Mouse (Mus musculus): Measurements from ENCODE around the gene Rock2. TPM values are rescaled to one million over a fixed set of nuclear protein-coding genes. Genes with fewer than 3 reads are reported as not detected.

Rock2 gene
- total RNA-seq (2021) = 10 to 100 TPM; 59.4 to 89.8 TPM
- long read RNA-seq, experiment 1, partial matches to known transcripts = 7 of 9 reads
- long read RNA-seq, experiment 1, other reads (novel, unspliced or antisense) = 2 of 9 reads
- long read RNA-seq, experiment 2, partial matches to known transcripts = 9 of 13 reads
- long read RNA-seq, experiment 2, other reads (novel, unspliced or antisense) = 4 of 13 reads

DNA sequence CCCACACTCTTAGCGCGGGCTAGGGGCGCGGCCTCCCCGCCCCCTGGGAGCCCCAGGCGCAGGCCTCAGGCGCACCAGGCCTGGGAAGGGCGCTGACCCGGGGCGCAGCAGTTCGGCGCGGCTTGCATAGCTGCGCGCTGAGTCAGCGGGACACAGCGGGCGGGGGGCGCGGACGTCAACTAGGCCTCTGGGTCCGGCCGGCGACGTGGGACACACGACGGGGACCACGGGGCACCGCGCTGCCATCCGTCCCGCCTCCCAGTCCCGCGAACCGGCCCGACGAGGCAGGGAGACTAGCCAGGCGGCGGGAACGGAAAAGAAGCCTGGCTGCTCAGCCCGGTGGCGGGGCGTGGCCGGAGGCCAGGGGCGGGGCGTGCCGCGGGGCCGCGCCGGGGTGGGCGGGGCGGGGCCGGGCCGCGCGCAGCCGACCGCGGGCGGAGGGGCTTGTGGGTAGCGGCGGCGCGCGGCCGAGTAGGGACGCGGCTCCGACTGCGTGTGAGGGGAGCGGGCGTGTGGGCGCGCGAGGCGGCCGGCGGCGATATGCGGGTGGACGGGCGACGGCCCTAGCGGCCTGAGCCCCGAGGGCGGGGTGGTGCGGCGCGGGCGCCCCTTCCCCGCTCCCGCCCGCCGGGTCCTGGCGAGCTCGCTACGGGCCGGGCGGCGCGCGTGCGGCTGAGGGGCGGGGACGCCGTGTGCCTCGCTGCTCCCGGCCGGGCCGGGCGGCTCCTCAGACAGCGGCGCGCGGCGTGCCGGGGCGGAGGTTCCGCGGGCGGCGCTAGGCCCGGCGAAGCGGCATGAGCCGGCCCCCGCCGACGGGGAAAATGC lies at the start of gene Rock2:
Gene Rock2 (plus strand): TSS at position 500 of the 825 bp plus-strand sequence.
- DNase-seq = peak; percentile 86

DNA sequence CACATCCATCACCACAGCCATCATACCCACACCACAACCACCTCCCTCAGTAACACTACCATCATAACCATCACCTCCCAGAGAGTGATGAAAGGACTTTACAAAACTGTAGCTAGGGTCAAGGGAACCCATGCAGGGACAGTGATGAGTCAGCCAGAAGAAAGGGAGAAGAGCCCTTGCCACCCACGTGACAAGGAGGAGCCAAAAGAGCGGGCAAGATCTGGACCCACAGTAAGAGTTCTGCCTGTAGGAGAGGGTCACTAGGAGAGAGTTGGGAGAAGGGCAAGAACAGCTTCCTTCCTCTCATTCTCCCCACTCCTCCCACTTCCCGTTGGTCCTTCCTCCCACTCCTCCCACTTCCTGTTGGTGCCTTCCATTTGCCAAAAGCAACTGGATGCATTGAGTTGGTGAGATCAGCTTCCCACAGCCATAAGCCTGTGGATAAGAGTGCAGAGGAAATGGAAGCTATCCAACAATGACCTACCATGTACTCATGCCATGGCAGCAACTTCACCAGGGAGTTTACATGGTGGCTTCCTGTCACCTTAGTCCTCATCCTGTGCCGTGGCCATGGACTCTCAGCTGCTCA lies 47.4 kb upstream of the Rock2 start:
- no peak for DNase-seq

DNA sequence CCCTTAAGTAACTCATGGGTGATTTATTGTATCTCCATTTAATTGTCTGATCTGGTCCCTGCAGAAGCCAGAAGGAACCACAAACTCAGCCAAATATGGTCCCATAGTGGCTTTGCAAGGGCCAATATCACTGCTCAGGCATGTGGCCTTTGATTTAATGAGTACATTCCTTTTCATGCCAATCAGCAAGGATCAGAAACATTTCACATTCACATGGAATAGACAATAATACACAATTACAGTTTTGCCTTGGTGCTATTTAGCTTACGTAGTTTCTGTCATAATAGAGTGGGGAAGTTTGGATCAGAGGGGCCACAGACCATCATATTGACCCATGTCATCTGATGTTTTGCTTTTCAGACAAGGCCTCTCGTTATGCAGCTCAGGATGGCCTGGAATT lies 46.2 kb upstream of the Rock2 start:
- no peak for DNase-seq

DNA sequence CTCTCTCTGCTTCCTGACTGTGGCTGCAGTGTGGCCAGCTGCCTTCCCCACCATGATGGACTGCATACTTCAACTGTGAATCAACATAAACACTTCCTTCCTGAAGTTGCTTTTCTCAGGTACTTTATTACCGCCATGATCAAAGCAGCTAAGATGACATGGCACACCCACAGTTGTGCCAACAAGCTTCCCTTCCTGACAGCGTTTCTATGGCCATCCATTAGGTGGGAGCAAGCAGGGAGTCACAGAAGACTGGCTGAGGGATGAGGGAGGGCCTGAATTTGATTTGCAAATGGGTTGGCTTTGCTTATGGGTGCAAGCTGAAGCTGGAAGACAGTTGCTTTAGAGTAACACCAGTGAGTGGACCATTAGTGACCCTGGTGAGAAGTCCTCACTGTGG lies 44.9 kb upstream of the Rock2 start:
- no peak for DNase-seq

DNA sequence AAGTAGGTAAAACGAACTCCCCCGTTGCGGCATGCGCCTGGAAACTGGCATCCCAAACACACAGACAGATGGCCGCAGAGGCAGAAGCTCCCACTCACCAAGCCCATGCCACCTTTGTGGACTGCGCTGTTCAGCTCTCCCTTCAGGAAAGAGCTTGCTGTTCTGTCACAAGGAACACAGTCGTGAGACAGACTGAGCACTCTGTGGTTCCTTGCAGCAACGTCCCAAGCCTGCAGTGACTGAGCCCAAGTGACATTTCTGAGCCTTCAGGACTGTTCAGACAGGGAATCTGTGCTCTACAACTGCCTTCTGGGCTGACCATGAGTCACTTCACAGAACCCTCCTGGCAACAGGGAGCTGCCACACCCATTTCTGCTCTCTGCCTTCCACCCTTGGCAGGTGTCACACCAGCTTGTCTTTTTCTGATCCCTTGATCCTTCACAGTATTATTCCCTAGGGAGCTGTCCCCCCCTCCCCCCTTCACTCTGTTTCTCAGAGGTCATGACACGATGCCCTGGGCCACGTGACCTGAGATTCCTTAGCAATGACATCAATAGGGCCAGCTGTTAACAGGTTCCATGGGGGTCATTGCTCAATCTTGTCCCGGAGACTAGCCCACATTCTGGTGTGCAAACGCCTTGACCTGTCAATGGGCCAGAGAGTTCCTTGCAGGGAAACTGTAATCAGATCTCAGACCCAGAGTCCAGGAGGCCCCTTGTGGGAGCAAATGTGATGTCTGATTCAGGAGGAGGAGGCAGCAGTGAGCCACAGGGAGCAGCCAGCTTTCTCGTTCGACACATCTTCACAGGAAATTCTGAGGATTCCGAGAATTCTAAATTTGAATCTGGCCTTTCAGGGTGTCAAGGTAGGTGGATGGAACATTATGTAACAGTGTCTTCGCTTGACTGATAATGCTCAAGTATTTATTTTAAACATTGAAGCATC lies 44.0 kb upstream of the Rock2 start:
- DNase-seq = peak; percentile 92

DNA sequence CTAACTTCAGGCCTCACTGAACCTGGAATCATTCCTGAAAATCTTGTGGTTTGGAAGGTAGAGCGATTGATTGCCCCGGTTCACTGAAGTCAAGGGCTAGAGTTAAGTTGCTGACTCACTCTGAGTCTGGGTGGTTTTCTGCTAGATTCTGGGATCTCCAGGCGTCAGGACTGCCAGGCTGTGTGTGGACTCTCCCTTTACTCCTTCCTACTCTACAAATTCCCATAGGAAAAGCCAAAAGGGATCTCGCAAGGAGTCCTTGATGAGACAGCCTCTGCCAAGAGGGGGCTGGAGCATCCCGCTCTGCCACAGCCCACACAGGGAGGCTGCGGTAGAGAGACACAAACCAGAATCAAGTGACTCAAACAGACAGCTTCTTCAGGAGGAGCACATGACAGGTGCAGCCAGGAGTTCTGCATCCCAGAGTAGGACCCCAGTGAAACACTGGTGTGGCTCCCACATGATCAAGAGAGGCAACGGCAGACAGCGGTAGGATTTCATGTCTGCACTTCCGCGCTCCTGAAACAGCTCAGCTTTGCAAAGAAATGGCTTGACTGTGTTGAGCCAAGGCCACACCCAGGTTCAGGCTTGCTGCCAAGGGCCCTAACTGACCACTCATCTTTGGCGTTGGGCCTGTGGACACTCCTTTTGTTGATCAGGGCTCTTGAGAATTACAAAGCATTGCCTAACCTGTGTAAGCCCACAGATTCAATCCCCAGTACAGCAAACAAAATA lies 41.1 kb upstream of the Rock2 start:
- peak; percentile 79 for DNase-seq

DNA sequence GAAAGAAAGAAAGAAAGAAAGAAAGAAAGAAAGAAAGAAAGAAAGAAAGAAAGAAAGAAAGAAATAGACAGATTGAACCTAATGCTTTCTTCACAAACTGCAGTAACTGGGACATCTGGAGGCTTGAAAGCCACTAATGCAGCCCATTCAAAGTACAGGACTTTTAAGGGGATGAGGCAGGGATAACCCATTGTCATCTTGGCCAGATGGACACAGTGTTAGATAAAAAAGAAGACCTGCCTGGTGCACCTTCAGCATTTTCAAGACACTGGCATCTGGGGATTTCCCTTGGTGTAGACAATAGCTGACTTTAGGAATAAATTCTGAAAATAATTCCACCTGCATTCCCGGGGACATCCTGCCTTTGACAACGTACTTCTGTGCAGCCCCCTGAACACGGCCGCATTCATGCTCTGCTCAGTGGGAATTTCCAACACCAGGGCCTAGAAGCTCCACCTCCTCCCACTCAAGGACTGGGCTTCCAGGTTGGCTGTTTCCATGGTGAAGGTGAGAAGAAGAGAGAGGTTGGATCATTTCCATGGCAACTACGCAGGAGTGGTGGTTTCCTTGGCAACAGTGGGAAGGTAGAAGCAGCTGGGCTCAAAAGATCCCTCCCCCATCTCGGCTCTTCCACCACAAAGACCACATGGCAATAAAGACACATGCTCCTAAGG lies 38.9 kb upstream of the Rock2 start:
- no peak for DNase-seq

DNA sequence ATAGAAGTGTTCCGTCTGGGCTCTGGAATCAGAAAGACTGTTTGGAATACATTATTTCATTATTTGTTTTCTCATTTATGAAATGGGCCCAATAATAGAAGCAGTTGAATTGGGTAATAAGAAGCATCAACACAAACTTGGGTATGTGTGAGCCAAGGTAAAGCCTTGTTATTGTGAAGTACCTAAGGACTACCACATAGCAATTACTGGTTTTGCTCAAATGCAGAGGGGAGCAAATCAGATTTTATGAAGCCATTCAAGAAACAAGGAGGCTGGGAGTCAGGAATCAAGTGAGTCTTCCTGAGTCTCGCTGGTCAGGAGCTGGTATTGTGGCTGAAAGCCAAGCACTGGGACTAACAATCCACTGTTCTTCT lies 38.4 kb upstream of the Rock2 start:
- DNase-seq = no peak

DNA sequence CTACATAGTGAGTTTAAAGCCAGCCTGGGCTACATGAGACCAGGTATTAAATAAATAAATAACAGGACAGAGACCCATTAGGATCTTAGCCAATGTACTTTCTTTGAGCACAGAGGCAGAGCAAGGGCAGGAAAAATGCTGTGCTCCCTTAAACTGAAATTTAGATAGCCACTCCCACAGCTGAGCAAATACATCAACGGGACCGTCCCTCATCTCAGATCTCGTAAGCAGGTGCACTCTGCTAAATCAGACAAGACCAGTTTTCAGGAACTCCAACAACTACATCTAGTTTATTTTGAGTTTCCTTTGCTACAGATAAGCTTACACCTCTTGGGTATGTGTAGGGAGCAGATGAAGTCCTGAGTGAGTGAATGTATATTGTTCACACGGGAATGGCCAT lies 36.6 kb upstream of the Rock2 start:
- no peak for DNase-seq

DNA sequence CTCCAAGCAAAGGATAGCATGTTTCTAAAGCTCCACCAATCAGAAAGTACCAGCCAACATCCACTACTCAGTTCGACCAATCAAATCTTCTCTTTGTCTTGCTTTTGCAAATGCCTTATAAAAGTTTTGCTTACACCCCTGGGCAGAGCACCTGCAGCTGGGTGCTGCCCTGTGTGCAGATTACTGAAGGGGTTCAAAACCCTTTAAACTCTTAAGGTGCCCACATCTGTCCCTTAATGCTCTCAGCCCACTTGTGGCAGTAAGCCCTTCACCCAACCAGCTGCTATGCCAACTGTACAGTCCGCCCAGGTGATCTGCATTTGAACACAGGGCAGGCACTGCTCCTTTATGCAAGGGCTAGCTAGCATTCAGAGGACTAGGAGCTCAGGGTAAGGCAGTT lies 34.9 kb upstream of the Rock2 start:
- DNase-seq = no peak

DNA sequence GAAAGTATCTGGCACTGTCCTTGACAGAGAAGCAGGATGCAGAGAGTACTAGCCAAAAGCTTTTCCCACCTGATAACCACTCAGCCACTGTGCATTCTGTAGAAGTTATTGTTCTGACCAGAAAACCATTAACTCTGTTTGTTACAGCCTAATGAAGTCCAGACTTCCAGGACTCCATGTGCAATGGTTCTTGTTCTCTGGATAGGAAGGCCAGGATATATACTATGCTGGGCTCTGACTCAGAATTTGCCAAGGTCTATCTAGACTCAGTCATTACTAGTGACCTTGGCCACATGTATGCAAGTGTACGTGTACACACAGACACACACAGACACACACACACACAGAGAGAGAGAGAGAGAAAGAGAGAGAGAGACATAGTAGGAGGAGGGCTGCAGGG lies 34.2 kb upstream of the Rock2 start:
- DNase-seq = no peak

DNA sequence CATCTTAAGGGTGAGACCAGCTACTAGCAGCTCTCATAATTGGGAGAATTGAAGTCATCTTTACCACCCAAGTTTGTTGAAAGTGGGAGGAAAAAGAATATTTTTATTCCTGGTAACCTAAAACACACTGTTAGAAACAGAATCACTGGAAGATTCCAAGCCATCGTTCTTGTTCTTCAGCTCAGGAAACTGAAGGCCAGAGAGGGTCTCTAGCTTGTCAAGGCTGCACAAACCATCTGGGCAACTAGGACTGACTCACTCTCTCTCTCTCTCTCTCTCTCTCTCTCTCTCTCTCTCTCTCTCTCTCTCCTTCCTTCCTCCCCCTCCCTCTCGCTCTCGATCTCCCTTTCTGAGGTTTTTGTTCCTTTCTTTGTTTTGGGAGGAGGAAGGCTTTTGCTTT lies 33.7 kb upstream of the Rock2 start:
- DNase-seq = no peak

DNA sequence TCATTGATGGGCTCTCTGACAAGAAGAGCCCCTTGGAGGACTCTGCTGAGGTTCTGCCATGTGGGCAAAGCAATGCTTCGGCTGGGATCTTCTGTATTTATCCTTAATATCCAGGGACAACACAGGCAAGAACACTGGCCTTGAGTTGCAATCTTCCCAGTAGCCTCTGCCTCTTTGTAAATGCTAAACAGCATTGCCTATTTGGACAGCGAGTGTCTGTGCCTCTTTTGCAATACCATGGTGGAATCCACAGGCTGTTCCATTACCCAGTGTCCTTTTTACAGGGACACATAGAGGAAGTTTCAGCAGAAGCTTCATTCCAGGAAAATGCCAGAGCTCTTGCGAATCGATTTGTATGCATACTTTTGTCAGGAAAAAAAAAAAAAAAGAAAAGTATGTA lies 30.2 kb upstream of the Rock2 start:
- DNase-seq = no peak

DNA sequence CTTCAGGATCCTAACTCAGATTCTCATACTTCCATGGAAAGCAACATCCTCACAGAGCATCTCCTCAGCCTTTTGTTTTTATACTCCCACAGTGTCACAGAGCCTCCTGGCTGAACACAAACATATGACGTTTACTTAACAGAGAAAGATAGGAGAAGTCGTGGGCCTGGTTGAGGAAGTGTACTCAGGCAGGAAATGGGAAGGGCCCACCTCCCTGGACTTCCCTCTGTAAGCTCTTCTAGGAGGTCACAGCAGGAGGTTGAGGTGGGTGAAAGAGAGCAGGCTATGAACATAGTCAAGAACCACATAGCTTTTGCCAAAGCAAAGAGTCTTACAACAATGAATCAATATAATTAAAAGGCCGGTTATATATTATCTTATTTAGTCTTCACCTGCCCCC lies 28.8 kb upstream of the Rock2 start:
- no peak for DNase-seq

DNA sequence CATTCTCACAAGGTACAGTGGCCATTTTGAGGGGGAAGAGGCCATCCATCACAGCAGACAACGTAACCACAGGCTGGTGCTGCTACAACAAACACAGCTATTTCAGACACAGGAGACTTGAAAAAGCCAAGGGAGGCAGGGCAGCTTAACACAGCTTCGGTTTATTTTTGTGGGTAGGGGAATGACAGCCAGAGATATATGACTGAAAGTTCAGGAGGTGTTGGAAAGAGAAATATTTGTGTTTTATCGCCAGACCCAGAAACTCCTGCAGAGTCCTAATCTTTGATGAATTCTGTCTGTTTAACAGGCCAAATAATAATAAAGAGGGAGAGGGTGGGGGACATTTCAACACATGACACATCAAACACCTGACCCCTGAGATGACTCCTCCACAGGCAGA lies 28.2 kb upstream of the Rock2 start:
- no peak for DNase-seq

DNA sequence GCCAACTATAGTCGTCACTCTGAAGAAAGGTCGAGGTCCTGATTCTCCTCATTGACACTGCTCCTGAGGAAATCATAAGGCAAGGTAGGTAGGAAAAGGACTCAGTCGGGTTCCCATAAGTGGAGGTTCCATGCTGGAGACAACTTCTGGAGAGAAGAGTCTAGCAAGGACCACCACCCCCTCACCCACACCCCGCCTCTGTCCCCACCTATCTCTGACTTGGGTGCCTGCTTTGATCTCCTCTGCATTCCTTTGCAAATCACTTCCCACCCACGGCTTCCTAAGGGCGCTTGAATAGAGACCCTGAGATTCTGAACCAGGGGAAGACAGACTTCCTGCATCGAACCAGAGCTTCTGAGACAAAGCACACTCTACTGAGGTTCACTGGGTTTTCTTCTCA lies 27.4 kb upstream of the Rock2 start:
- DNase-seq = no peak

DNA sequence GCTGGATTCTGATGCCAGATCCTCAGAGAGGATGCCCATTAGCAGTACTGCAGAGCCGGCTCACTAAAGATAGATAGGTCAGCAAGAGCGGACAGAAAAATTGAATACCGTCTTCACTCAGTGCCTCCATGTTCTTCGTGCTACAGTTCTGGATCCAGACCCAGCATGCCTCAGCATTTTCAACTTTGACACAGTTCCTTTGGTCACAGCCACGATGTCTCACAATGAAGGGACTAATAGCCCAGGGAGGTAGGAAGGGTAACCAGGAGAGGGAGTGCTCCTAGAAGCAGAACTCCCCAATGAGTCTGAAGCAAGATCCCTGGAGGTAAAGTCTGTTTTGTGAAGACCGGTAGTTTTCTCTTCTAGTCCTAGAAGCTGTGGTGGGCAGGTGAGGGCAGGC lies 26.1 kb upstream of the Rock2 start:
- no peak for DNase-seq

DNA sequence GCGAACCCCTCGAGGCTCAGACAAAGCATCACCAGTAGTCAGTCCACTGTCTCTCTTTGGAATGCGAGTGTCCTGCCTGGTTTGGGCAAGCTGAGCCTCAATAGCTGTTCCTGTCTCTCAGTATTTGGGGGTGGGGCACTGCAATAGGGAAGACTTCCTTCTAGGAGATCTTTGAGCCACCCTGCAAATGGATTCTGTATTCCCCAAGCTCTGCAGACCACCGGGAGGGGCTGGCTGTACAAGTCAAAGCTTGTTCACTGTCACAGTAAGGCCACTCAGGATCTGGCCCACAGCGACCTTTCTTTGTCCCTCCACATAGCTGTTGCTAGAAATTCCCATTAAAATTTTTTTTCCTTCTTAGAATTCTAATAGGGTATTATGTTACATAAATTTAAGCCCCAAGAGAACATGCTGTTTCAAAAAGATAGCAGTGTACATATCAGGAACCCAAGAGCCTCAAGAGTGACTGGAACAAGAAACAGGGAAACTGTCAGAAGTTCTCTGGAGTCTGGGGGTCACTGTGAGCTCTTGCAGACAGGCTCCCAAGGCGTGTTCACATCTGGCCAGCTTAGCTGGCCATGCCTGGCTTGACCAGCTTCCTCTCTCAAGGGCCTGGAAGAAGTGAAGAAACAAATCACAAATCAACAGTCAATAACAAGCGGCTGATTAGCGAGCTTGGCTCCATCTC lies 25.5 kb upstream of the Rock2 start:
- no peak for DNase-seq

DNA sequence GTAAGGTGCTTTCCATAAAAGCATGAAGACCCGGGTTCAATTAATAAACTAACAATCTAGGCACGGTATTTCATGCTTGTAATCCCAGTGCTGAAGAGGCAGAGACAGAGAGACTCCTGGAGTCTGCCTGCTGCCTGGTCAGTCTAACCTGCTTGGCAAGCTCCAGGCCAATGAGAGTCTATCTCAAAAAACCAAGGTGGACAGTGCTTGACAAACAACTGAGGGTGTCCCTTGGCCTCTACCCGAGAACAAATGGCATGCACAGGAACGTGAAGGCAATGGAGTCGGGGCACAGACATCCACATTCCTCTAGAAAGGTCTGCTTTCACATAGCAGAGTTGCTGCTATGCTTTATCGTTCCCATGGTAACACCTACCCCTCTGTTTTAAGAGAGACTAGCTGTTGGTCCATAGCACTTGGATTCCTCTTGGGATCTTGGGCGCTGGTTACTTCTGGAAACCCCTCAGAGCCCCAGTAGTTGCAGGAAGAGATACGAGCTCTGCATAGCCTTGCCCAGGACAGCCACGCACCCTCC lies 24.8 kb upstream of the Rock2 start:
- no peak for DNase-seq

DNA sequence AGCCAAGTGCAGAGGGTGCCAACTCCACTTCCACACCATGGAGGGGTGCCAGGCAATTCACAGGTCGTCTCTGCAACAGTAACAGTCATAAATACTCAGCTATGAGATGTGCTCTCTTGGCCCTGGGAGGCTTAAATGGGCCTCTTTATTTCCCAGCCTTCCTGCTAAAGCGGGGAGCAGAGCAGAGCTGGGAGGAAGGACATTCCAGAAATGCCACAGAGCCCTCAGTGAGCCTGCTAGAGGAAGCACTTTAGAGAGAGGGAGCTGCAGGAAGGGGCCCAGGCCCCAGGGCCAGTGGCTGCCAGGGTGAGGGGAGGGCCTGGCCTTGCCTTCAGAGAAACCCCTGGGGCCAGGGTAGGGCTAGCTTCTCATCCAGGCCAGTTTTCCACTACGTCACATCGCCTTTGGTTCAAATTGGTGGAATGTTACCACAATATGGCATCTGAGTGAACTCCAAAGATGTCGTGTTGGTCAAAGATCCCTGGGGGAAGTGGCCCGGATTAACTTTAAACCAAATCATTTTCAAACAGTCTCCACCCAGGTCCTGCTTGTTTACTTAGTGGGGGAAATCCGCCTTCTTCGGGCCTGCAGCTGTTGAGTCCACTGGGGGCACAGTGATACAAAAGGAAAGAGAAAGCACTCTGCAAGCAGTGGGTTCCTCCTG lies 24.2 kb upstream of the Rock2 start:
- peak; percentile 72 for DNase-seq

Measured in gastrocnemius, postnatal 25 days (tissue).